Mouse (Mus musculus): ENCODE results near the gene Clybl. TPM values are rescaled to one million over a fixed set of nuclear protein-coding genes. Genes with fewer than 3 reads are reported as not detected.

The Clybl gene
- polyA plus RNA-seq, 1 experiment from 2014 or later, result 25.8 TPM

DNA sequence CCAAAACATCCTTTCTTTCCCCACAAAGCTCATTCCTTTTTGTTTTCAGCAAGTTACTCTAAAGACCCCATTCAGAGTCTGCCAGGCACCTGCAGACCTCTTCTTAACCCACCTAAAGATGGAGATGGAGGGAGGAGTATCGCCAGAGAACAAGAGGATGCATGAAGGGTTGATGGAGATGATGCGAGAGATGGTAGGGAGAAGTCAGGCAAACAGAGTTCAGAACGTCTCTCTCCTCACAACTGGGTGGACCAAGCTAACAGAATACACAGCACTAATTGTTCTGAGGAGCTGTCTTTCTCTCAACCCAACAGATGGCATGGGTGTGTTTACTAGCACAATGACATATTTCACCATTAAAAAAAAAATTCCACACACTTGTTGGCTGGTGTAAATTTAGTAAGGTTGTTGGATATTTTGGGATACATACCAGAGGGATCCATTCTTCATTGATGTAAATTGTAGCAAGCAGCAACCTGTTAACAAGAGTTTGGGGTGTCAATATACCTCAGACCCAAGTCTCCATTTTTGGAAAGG is 186.4 kb downstream of the Clybl start:
- 82% methylated on average over 3 of the region's 3 CpGs for WGBS
- Histone ChIP-seq H3K4me2 (ENCODE audit: low read depth, low read length) (no peak overlapping the region), H3K27me3 (ENCODE audit: control insufficient read depth, insufficient read depth, low read length) (no peaks in the 10 kb centered on the region), H3K4me1 (ENCODE audit: control insufficient read depth, insufficient read depth, low read length) (no peaks in the 10 kb centered on the region), H3K9me3 (replicated peaks; ENCODE audit: control insufficient read depth, low read length) (no peaks in the 10 kb centered on the region), H3K27ac (ENCODE audit: low read length) (no peak overlapping the region), H3K4me3 (replicated peaks; ENCODE audit: low read length) (no peak overlapping the region), H3K9ac (ENCODE audit: low read length) (no peak overlapping the region), H3K36me3 (ENCODE audit: control insufficient read depth, insufficient read depth, low read length) (no peaks in the 10 kb centered on the region)
- no peak for ATAC-seq (ENCODE audit: insufficient read depth, low FRiP score)

DNA sequence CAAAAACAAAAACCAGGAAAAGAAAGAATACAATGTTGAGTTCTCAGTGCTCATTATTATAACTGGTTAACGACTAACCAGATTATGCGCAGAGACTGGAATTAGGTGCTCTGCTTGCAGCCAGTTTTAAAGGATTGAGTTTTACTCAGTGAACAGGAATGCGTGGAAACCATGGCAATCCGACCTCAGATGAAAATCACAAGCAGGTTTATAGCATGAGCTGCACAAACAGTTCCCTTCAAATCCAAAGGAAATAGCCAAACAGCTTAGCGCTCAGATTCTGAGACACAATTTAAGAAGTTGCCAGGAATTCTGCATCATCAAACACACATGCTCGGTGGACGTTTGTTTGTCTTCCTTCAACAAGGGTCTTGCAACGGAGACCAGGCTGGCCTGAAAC is 187.0 kb downstream of the Clybl start:
- Histone ChIP-seq H3K4me3 (replicated peaks; ENCODE audit: low read length) (no peak overlapping the region), H3K36me3 (ENCODE audit: control insufficient read depth, insufficient read depth, low read length) (no peaks in the 10 kb centered on the region), H3K9ac (ENCODE audit: low read length) (no peak overlapping the region), H3K4me1 (ENCODE audit: control insufficient read depth, insufficient read depth, low read length) (no peaks in the 10 kb centered on the region), H3K4me2 (ENCODE audit: low read depth, low read length) (no peak overlapping the region), H3K27ac (ENCODE audit: low read length) (no peak overlapping the region), H3K9me3 (replicated peaks; ENCODE audit: control insufficient read depth, low read length) (no peaks in the 10 kb centered on the region), H3K27me3 (ENCODE audit: control insufficient read depth, insufficient read depth, low read length) (no peaks in the 10 kb centered on the region)
- ATAC-seq (ENCODE audit: insufficient read depth, low FRiP score), result no peak
- WGBS, result 80% methylated on average over 8 of the region's 8 CpGs

DNA sequence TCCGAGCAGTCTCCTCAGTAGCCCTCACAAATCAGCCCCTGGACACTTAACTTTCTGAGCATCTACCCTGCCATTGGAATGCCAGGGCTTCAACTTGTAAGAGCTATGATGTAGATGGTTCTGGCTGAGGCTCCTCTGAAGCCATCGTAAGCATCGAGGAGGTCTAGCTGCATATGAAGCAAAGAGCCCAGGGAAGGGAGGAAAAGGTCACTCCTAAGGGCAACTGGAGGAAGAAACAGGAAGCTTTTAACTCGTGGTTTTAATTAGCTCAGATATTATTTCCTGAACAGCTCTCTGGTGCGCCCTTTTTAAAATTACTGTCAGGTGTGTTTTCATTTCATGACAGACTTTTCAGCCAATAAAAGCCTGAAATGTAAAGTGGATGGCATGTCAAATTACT is 190.5 kb downstream of the Clybl start:
- no peaks in the 10 kb centered on the region for H3K27me3 ChIP-seq (ENCODE audit: control insufficient read depth, insufficient read depth, low read length)
- H3K9me3 ChIP-seq (replicated peaks; ENCODE audit: control insufficient read depth, low read length), result no peaks in the 10 kb centered on the region
- WGBS, result 52% methylated on average over 5 of the region's 5 CpGs
- H3K9ac ChIP-seq (ENCODE audit: low read length), result no peak overlapping the region
- no peak overlapping the region for H3K4me3 ChIP-seq (replicated peaks; ENCODE audit: low read length)
- no peak for ATAC-seq (ENCODE audit: insufficient read depth, low FRiP score)
- no peak overlapping the region for H3K27ac ChIP-seq (ENCODE audit: low read length)
- no peaks in the 10 kb centered on the region for H3K36me3 ChIP-seq (ENCODE audit: control insufficient read depth, insufficient read depth, low read length)
- H3K4me1 ChIP-seq (ENCODE audit: control insufficient read depth, insufficient read depth, low read length), result no peaks in the 10 kb centered on the region
- H3K4me2 ChIP-seq (ENCODE audit: low read depth, low read length), result no peak overlapping the region

DNA sequence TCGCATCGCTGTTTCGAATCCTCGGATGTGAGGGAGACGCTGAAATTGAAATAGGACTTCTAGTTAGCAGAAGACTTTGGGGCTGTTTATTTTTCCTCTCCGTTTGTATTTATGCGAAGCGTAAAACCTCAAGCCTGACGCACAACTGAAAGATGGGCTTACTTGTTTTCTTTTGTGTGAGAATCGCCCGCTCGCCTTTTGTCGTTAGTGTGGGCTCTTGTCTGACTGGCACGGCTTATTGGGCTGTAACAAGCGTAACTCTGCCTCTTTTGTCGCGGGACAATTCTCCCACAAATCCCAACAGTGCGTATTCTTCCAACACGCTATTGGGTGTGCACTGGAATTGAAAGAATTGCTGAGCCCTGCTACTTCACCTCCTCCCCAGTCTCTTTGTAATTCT is 192.0 kb downstream of the Clybl start:
- no peaks in the 10 kb centered on the region for H3K4me1 ChIP-seq (ENCODE audit: control insufficient read depth, insufficient read depth, low read length)
- H3K4me3 ChIP-seq (replicated peaks; ENCODE audit: low read length), result no peak overlapping the region
- no peak for ATAC-seq (ENCODE audit: insufficient read depth, low FRiP score)
- H3K36me3 ChIP-seq (ENCODE audit: control insufficient read depth, insufficient read depth, low read length), result no peaks in the 10 kb centered on the region
- no peaks in the 10 kb centered on the region for H3K9me3 ChIP-seq (replicated peaks; ENCODE audit: control insufficient read depth, low read length)
- H3K4me2 ChIP-seq (ENCODE audit: low read depth, low read length), result no peak overlapping the region
- no peak overlapping the region for H3K9ac ChIP-seq (ENCODE audit: low read length)
- H3K27ac ChIP-seq (ENCODE audit: low read length), result no peak overlapping the region
- 47% methylated on average over 19 of the region's 19 CpGs for WGBS
- H3K27me3 ChIP-seq (ENCODE audit: control insufficient read depth, insufficient read depth, low read length), result no peaks in the 10 kb centered on the region

GRCm38 (mm10) chr14:122374285-122374997 is 192.9 kb downstream of the Clybl start:
- Histone ChIP-seq H3K4me2 (ENCODE audit: low read depth, low read length) (no peak overlapping the region), H3K4me3 (replicated peaks; ENCODE audit: low read length) (no peak overlapping the region), H3K4me1 (ENCODE audit: control insufficient read depth, insufficient read depth, low read length) (no peaks in the 10 kb centered on the region), H3K27ac (ENCODE audit: low read length) (no peak overlapping the region), H3K27me3 (ENCODE audit: control insufficient read depth, insufficient read depth, low read length) (no peaks in the 10 kb centered on the region), H3K9me3 (replicated peaks; ENCODE audit: control insufficient read depth, low read length) (no peaks in the 10 kb centered on the region), H3K9ac (ENCODE audit: low read length) (no peak overlapping the region), H3K36me3 (ENCODE audit: control insufficient read depth, insufficient read depth, low read length) (no peaks in the 10 kb centered on the region)
- no peak for ATAC-seq (ENCODE audit: insufficient read depth, low FRiP score)
- WGBS, result 24% methylated on average over 9 of the region's 9 CpGs

DNA sequence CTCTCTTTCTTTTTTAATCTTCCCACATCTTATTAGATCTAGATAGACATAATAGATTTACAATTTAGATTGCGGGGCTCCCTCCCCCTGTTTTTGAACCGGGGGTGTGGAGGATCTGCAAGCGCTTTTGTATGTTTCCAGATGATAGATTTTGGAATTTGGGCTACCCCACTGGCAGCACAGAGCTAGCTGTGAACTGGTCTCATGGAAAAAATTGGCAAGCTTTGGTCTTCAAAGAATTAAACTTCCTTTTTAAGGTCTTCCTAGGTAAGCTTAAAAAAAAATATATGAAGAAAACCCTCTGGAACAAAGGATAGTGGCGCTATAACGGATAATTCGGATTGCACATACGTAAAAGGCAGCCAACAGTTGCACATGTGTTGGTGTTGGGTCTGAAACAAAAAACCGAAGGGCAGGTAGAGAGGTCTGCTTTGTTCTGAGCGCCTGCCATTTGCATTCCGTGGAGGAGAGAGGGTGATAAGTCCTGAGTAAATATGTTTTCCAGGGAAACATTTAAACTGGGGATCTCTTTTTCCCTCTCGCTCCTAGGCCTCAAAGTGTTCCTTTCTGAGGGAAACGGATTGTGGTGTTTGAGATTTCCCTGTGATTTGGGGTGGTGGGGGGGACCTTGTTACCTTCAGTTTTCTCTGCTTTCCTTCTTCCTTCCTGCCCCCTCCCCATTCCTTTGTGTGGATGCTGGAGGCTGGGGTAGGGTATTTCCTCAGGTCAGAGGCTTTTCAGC is 193.7 kb downstream of the Clybl start:
- no peak for ATAC-seq (ENCODE audit: insufficient read depth, low FRiP score)
- WGBS, result 59% methylated on average over 12 of the region's 12 CpGs
- no peak overlapping the region for H3K27ac ChIP-seq (ENCODE audit: low read length)
- H3K9ac ChIP-seq (ENCODE audit: low read length), result no peak overlapping the region
- no peaks in the 10 kb centered on the region for H3K36me3 ChIP-seq (ENCODE audit: control insufficient read depth, insufficient read depth, low read length)
- H3K27me3 ChIP-seq (ENCODE audit: control insufficient read depth, insufficient read depth, low read length), result no peaks in the 10 kb centered on the region
- no peaks in the 10 kb centered on the region for H3K9me3 ChIP-seq (replicated peaks; ENCODE audit: control insufficient read depth, low read length)
- H3K4me1 ChIP-seq (ENCODE audit: control insufficient read depth, insufficient read depth, low read length), result no peaks in the 10 kb centered on the region
- H3K4me2 ChIP-seq (ENCODE audit: low read depth, low read length), result no peak overlapping the region
- H3K4me3 ChIP-seq (replicated peaks; ENCODE audit: low read length), result no peak overlapping the region

DNA sequence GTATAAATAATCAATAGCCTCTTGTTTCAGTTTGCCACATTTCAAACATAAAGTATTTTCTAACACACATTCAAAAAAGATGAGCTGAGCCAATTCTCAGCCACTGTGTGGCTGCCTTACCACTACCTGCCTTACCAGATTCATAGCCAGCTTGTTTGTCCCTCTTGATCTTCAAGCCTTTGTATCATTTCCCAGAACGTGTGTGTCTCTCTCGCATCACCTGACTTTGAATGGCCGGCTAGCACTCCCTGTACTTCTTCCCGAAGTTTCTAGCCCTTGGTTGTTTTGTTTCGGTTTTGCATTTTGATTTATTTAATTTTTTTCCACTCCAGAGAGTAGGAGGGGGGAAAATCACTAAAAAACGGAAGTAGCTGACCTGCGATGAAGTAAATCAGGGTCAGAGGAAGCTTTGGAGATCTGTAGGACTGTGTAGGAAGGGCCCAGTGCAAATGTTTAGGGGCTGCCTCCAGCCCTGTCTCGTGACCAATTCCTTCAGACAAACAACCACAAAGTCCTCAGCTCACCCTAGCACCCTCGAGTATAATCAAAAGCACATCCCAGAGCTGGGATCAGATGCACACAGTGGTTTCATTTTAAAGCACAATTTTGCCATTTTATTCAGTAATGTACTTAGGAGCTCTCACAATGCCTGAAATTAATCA is 195.1 kb downstream of the Clybl start:
- Histone ChIP-seq H3K27me3 (ENCODE audit: control insufficient read depth, insufficient read depth, low read length) (no peaks in the 10 kb centered on the region), H3K4me3 (replicated peaks; ENCODE audit: low read length) (no peak overlapping the region), H3K9ac (ENCODE audit: low read length) (no peak overlapping the region), H3K9me3 (replicated peaks; ENCODE audit: control insufficient read depth, low read length) (no peaks in the 10 kb centered on the region), H3K4me1 (ENCODE audit: control insufficient read depth, insufficient read depth, low read length) (no peaks in the 10 kb centered on the region), H3K36me3 (ENCODE audit: control insufficient read depth, insufficient read depth, low read length) (no peaks in the 10 kb centered on the region), H3K27ac (ENCODE audit: low read length) (no peak overlapping the region), H3K4me2 (ENCODE audit: low read depth, low read length) (no peak overlapping the region)
- ATAC-seq (ENCODE audit: insufficient read depth, low FRiP score), result no peak
- WGBS, result 65% methylated on average over 9 of the region's 9 CpGs

- WGBS, result 85% methylated on average over 6 of the region's 6 CpGs
- H3K27me3 ChIP-seq (ENCODE audit: control insufficient read depth, insufficient read depth, low read length), result no peaks in the 10 kb centered on the region
- H3K9me3 ChIP-seq (replicated peaks; ENCODE audit: control insufficient read depth, low read length), result no peaks in the 10 kb centered on the region
- H3K4me1 ChIP-seq (ENCODE audit: control insufficient read depth, insufficient read depth, low read length), result no peaks in the 10 kb centered on the region
- H3K4me2 ChIP-seq (ENCODE audit: low read depth, low read length), result no peak overlapping the region
- H3K27ac ChIP-seq (ENCODE audit: low read length), result no peak overlapping the region
- no peaks in the 10 kb centered on the region for H3K36me3 ChIP-seq (ENCODE audit: control insufficient read depth, insufficient read depth, low read length)
- no peak for ATAC-seq (ENCODE audit: insufficient read depth, low FRiP score)
- H3K9ac ChIP-seq (ENCODE audit: low read length), result no peak overlapping the region
- H3K4me3 ChIP-seq (replicated peaks; ENCODE audit: low read length), result no peak overlapping the region
These were observed 196.2 kb downstream of the Clybl start for GRCm38 (mm10) chr14:122377681-122378080.

GRCm38 (mm10) chr14:122379076-122379475 is 197.6 kb downstream of the Clybl start:
- 84% methylated on average over 9 of the region's 9 CpGs for WGBS
- Histone ChIP-seq H3K9me3 (replicated peaks; ENCODE audit: control insufficient read depth, low read length) (no peaks in the 10 kb centered on the region), H3K4me3 (replicated peaks; ENCODE audit: low read length) (no peak overlapping the region), H3K4me2 (ENCODE audit: low read depth, low read length) (no peak overlapping the region), H3K36me3 (ENCODE audit: control insufficient read depth, insufficient read depth, low read length) (no peaks in the 10 kb centered on the region), H3K4me1 (ENCODE audit: control insufficient read depth, insufficient read depth, low read length) (no peaks in the 10 kb centered on the region), H3K9ac (ENCODE audit: low read length) (no peak overlapping the region), H3K27ac (ENCODE audit: low read length) (no peak overlapping the region), H3K27me3 (ENCODE audit: control insufficient read depth, insufficient read depth, low read length) (no peaks in the 10 kb centered on the region)
- ATAC-seq (ENCODE audit: insufficient read depth, low FRiP score), result no peak

Measured in stomach, embryonic 16.5 days (tissue).